Mouse (Mus musculus): ENCODE results near the gene Ttc30a2. TPM values are rescaled to one million over a fixed set of nuclear protein-coding genes. Genes with fewer than 3 reads are reported as not detected.
"Not testable (repeated sequence)": the region's sequence is repeated elsewhere in the genome, so short reads cannot be mapped to it uniquely, and the experiment has no call there.

The Ttc30a2 gene
- polyA plus RNA-seq, 1 experiment from 2014 or later: 0.85 TPM

DNA sequence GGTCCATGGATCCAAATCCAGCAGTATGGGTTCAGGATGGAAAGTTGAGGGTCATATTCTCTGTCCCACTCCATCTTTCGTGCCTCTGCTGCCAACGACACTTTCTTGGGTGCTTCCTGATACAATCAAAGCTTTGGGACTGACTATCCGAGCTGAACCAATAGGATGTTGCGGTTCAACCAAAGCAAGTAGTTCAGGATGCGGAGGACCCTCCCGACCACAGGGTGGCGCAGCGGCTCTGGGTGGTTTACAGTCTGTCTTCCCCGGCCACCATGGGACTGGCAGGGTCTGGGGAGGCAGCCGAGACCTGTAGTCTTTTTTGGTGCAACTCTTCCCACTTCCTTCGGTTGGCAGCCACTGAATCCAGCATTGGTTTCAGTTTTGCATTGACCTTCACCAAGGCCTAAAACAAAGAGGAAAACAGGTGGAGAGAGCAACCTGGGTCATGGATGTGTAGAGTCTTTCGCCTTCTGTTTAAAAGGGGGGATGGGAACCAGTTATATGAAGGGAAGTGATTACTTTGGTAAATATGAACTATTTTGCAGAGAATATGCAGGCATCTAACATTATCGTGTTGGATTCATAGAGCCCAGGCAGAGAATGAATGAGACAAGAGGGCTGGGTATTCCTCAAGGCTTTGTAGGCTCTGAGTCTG is 13.0 kb upstream of the Ttc30a2 start:
- peak; percentile 86 for DNase-seq (ENCODE audit: low spot score)
- H3K27me3 ChIP-seq (ENCODE audit: low read depth, poor library complexity, severe bottlenecking): no peaks in the 10 kb centered on the region
- WGBS: 37% methylated on average over 13 of the region's 13 CpGs
- H3K9me3 ChIP-seq (replicated peaks): no peaks in the 10 kb centered on the region
- H3K27ac ChIP-seq: peak overlapping the region; percentile 76
- no peaks in the 10 kb centered on the region for H3K36me3 ChIP-seq
- H3K4me3 ChIP-seq: no peak overlapping the region
- H3K4me1 ChIP-seq: peaks cover 72% of the 10 kb centered on the region

DNA sequence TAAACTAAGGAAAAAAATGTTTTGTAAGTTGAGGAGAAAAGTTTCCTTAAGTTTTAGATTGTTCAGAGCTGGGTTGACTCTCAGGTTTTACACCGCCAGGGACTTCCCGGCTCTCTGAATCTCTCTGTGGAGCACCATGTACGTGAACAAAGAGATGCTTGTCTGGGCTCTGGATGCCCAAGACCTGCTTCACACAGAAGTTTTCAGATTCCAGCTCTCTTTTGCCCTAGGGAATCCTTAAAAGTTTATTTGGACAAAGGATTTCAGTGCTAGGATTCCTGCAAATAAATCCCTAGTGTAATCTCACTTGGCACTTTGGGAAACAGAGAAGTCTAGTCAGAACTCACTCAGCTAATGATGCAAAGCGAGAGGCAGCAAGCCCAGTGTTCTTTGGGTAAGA is 11.7 kb upstream of the Ttc30a2 start:
- no peaks in the 10 kb centered on the region for H3K9me3 ChIP-seq (replicated peaks)
- H3K27ac ChIP-seq: peak overlapping the region; percentile 76
- no peaks in the 10 kb centered on the region for H3K27me3 ChIP-seq (ENCODE audit: low read depth, poor library complexity, severe bottlenecking)
- no peak overlapping the region for H3K4me3 ChIP-seq
- 69% methylated on average over 4 of the region's 4 CpGs for WGBS
- peaks cover 83% of the 10 kb centered on the region for H3K4me1 ChIP-seq
- DNase-seq (ENCODE audit: low spot score): no peak
- H3K36me3 ChIP-seq: no peaks in the 10 kb centered on the region

DNA sequence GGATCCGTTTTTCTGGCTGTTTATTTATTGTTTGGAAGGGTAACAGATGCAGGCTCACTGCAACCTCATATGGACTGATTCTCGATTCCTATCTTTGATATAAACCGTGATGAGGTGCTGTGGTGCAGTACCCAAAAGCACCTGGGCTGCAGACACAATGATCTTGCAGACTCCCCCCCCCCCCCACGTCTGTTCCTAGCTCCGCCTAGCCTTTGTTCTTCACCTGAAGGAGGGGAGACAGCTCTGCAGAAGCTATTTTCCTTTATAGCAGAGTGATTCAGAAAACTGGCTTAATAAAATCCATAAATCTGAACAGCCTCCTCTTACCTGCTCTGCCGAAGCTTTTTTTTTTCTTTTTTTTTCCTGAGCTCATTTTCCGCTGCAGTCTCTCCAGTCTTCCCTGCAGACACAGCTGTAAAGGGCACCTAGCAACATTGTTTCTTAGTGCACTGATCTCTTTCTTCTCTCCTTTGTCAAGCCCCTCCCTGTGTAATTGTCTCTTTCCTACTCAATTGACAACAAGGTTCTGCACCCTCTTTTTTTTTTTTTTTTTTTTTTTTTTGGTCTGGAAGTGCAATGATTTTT is 10.9 kb upstream of the Ttc30a2 start:
- Histone ChIP-seq H3K4me3 (no peak overlapping the region), H3K36me3 (no peaks in the 10 kb centered on the region), H3K27me3 (ENCODE audit: low read depth, poor library complexity, severe bottlenecking) (no peaks in the 10 kb centered on the region), H3K9me3 (replicated peaks) (no peaks in the 10 kb centered on the region), H3K4me1 (peaks cover 81% of the 10 kb centered on the region), H3K27ac (peak overlapping the region; percentile 76)
- WGBS: 44% methylated on average over 7 of the region's 7 CpGs
- DNase-seq (ENCODE audit: low spot score): no peak

DNA sequence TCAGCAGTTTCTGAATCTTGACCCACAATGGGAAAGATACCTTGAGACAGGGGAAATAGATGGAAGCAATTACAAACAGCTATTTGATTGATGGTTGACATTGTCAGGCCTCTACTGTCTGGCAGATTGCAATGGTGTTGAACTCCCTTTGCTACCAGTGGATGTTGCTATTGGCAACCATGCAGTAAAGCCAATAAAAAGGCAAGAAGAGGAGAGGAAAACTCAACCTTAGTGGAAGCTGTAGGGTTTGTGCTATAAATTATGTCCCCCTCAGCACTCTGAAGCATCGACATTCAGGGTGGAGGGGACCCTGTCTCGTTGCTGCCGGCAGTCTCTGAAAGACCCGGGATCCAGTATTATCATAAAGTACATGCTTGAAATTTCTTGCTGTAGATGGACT is 10.4 kb upstream of the Ttc30a2 start:
- no peak for DNase-seq (ENCODE audit: low spot score)
- H3K9me3 ChIP-seq (replicated peaks): no peaks in the 10 kb centered on the region
- peaks cover 78% of the 10 kb centered on the region for H3K4me1 ChIP-seq
- no peak overlapping the region for H3K4me3 ChIP-seq
- WGBS: 39% methylated on average over 4 of the region's 4 CpGs
- peak overlapping the region; percentile 76 for H3K27ac ChIP-seq
- no peaks in the 10 kb centered on the region for H3K36me3 ChIP-seq
- H3K27me3 ChIP-seq (ENCODE audit: low read depth, poor library complexity, severe bottlenecking): no peaks in the 10 kb centered on the region

DNA sequence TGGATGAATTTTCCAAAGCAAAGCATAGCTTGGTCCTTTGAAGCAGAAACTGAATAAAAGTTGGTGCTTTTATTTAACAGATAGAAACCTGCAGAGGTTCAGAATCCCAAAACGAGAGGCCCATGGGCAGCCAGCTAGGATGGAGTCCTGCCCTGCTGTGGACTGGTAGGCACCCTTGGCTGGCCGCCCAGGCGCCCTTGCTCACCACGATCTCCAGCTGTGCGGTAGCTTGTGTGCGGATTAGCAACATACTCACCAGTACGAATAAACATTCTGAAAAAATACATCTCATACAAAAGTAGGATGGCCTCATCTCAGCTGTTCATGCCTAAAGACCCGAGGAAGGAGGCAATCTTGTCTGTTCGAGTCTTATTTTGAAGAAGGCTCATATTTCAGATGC is 9.8 kb upstream of the Ttc30a2 start:
- no peaks in the 10 kb centered on the region for H3K36me3 ChIP-seq
- no peak for DNase-seq (ENCODE audit: low spot score)
- H3K4me1 ChIP-seq: peaks cover 77% of the 10 kb centered on the region
- no peaks in the 10 kb centered on the region for H3K9me3 ChIP-seq (replicated peaks)
- H3K4me3 ChIP-seq: no peak overlapping the region
- no peaks in the 10 kb centered on the region for H3K27me3 ChIP-seq (ENCODE audit: low read depth, poor library complexity, severe bottlenecking)
- WGBS: 76% methylated on average over 9 of the region's 9 CpGs
- peak overlapping the region; percentile 76; the same call in 1 of the 2 replicates for H3K27ac ChIP-seq

DNA sequence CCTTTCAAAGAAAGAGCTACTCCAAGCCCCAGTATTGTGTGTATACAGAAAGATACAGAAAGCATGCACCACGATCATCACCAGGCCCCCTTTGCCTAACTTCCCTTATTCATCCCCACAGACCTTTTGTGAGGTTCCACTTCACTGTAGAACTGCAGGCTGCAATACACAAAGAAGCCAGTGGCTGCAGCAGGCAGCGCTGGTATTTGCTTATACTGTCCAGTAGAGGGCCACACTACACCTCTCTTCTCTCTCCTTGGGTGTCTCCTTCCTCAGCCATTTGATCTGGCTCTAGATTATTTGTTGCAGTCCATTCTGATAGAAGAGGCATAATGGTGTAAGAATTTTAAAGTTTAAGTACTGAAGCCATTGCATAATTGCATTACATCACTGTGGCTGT is 7.2 kb upstream of the Ttc30a2 start:
- Histone ChIP-seq H3K4me3 (no peak overlapping the region), H3K27ac (peak overlapping the region; percentile 54; the same call in 1 of the 2 replicates), H3K36me3 (no peaks in the 10 kb centered on the region), H3K9me3 (replicated peaks) (no peaks in the 10 kb centered on the region), H3K4me1 (peaks cover 57% of the 10 kb centered on the region), H3K27me3 (ENCODE audit: low read depth, poor library complexity, severe bottlenecking) (no peaks in the 10 kb centered on the region)
- 8% methylated on average over 2 of the region's 2 CpGs for WGBS
- peak; percentile 62 for DNase-seq (ENCODE audit: low spot score)

DNA sequence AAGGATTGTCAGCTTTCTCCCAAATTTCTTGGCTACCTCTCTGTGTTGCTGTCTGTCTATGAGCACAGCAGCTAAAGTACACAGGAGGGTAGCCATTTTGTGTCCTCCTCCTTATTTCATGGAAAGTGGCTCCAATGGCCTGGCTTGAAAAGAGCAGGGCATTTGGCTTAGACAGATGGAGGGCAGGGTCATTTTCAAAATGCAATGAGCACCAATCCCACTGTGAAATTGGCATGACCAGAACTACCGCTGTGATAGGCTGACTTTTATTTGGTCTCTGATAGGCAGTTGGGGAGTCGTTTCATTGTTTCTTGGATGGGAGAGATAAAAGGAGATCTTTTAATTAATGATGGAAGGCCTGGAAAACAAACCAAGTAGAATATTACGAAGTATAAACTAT is 5.9 kb upstream of the Ttc30a2 start:
- DNase-seq (ENCODE audit: low spot score): no peak
- no peaks in the 10 kb centered on the region for H3K9me3 ChIP-seq (replicated peaks)
- H3K4me3 ChIP-seq: no peak overlapping the region
- H3K4me1 ChIP-seq: peaks cover 44% of the 10 kb centered on the region
- H3K27me3 ChIP-seq (ENCODE audit: low read depth, poor library complexity, severe bottlenecking): no peaks in the 10 kb centered on the region
- no peaks in the 10 kb centered on the region for H3K36me3 ChIP-seq
- WGBS: 91% methylated on average over 3 of the region's 3 CpGs
- H3K27ac ChIP-seq: no peak overlapping the region

DNA sequence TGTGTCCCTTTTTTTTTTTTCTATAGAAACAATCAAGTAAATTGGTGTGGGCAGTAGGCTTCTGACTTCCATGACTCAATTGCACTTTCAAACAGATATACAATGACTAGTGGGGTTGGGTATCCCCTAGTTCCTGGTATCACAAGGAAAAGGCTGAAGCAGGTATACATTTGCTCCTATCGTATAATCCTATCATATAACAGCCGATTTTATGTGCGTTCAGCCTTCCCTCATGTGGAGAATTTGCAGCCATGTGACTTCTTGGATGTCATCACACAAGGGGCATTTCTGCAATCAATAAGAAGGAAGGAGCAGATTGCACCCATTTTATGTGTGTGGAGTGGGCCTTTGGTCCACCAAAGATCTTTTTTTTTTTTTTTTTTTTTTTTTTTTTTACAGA is 5.1 kb upstream of the Ttc30a2 start:
- WGBS: 97% methylated on average over 3 of the region's 3 CpGs

DNA sequence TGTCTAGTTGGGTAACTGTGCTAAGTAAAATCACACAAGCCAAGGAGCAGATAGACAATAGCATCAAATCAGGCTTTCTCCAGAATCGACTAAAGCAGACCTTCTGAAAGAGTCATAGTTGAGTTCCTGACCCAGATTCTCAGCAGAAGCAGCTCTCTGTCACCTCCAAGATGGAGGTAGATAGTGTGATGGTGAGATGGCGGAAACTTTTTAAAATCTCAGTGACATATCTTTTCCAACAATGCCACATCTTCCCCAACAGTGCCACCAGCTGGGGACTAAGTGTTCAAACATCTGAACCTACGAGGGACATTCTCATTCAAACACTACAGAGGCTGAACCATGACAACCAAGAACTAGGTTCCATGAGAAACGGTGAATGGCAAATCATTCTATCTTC is 4.7 kb upstream of the Ttc30a2 start:
- 96% methylated on average over 4 of the region's 4 CpGs for WGBS
- Histone ChIP-seq H3K4me3 (no peak overlapping the region), H3K36me3 (no peaks in the 10 kb centered on the region), H3K9me3 (replicated peaks) (no peaks in the 10 kb centered on the region), H3K27me3 (ENCODE audit: low read depth, poor library complexity, severe bottlenecking) (no peaks in the 10 kb centered on the region), H3K27ac (no peak overlapping the region), H3K4me1 (peaks cover 34% of the 10 kb centered on the region)
- no peak for DNase-seq (ENCODE audit: low spot score)

More for the DNA sequence above, 5.1 kb upstream of the Ttc30a2 start:
- Histone ChIP-seq H3K4me1 (peaks cover 37% of the 10 kb centered on the region), H3K4me3 (no peak overlapping the region), H3K9me3 (replicated peaks) (no peaks in the 10 kb centered on the region), H3K27me3 (ENCODE audit: low read depth, poor library complexity, severe bottlenecking) (no peaks in the 10 kb centered on the region), H3K36me3 (no peaks in the 10 kb centered on the region), H3K27ac (no peak overlapping the region)
- DNase-seq (ENCODE audit: low spot score): no peak

DNA sequence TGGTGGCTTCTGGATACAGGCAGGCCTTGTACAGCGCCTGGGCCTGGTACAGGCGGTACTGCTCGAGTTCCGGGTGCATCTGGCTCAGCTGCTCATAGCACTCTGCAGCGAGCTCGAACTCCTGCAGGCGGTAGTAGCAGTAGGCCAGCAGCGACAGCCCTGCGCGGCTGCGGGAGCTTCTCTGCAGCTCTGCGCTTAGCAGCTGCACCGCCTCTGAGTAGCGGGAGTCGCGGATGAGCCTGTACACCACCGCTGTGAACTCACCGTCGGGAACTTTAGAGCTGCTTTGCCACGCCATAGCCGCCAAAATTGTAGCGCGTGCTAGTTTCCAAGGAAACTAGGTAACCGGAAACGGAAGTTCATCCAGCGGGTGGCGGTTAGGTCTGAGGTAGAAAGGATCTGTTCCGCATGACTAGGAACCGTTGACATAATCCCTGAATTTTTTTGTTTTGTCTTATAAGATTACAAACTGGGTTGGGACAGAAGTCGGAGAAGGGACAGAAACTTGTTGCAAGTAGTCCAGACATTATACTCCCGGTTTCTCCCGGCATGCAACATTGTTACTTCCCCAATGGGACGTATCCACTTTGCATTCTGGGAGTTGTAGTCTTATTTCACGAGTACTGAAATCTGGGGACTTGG is 3.6 kb upstream of the Ttc30a2 start, which contains the start of gene Ttc30a1:
TSS of gene Ttc30a1 (minus strand) at position 528 of the 642 bp plus-strand sequence.
- not testable (repeated sequence) for H3K27me3 ChIP-seq (ENCODE audit: low read depth, poor library complexity, severe bottlenecking); H3K36me3 ChIP-seq; H3K9me3 ChIP-seq (replicated peaks)
- 3% methylated on average over 34 of the region's 34 CpGs for WGBS
- Histone ChIP-seq H3K4me3 (peak within 1 kb of the TSS; percentile 54), H3K27ac (peak within 1 kb of the TSS; percentile 91), H3K4me1 (peaks cover 23% of the 10 kb centered on the region)
- DNase-seq (ENCODE audit: low spot score): peak; percentile 87

DNA sequence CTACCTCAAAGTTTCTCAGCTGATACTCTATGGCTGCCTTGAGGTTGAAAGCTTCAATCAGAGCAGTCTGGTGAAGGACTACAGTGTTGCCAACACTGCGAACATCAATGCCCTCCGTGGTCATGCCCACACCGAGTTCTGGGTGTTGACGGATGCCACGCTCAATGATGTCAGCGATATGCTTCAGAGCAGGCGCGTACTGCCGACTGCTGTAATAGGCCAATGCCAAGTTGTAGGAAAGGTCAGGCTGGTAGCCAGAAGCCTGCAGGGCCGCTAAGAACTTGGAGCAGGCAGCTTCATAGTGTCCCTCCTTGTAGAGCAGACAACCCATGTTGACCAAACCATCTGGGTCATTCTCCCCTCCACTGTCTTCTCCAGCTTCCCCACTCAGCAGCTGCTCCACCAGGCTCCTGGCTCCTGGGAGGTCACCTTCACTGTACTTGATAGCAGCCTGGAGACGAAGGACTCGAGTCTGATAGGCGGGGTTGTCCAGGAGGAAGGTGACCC is 3.0 kb upstream of the Ttc30a2 start:
- Histone ChIP-seq H3K4me1 (peaks cover 19% of the 10 kb centered on the region), H3K4me3 (peak overlapping the region; percentile 54)
- not testable (repeated sequence) for DNase-seq (ENCODE audit: low spot score); H3K36me3 ChIP-seq; H3K27ac ChIP-seq; H3K27me3 ChIP-seq (ENCODE audit: low read depth, poor library complexity, severe bottlenecking); H3K9me3 ChIP-seq (replicated peaks)
- 95% methylated on average over 13 of the region's 13 CpGs for WGBS

DNA sequence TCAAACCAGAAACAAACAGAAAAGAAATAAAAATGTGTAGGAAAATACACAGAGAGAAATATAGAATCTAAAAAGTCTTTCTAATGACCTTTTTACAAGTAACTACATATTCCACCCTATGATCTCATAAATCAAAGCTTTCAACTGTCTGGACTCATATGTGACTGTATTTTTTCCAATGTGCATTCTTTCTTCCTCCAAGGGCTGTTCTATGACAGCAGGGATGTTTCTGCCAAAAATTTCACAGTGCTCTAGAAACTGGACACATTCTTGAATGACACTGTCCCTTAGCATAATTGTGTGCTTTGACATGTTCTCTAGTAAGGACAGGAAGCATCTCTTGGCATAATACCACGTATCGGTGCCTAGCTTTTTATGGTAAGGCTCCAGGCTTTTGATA is 1.9 kb downstream of the Ttc30a2 start:
- H3K9me3 ChIP-seq (replicated peaks); H3K36me3 ChIP-seq; H3K4me3 ChIP-seq; H3K27ac ChIP-seq; H3K27me3 ChIP-seq (ENCODE audit: low read depth, poor library complexity, severe bottlenecking); H3K4me1 ChIP-seq; DNase-seq (ENCODE audit: low spot score): not testable (repeated sequence)
- 92% methylated on average over 2 of the region's 2 CpGs for WGBS

DNA sequence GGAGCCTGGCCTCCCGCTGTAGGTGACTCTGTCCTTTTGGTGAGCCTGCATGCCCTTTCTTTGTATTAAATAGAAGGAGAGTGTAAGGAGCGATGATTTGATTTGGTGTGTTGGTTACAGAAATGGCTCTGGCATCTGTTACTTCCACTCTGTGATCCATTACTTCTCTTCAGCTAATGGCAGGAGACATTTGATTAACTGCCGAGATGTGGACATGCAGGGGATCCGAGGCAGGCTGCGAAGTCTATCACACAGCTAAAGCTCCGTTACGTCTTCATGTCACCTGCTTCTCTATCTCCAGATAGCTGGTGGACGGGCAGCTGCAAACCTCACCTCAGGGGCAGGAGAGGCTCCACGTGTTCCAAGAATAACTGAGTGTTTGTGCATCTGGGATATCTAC is 3.8 kb downstream of the Ttc30a2 start:
- H3K27ac ChIP-seq: no peak overlapping the region
- DNase-seq (ENCODE audit: low spot score): no peak
- no peaks in the 10 kb centered on the region for H3K9me3 ChIP-seq (replicated peaks)
- peaks cover 4% of the 10 kb centered on the region; the same call in 1 of the 2 replicates for H3K4me1 ChIP-seq
- 67% methylated on average over 9 of the region's 9 CpGs for WGBS
- H3K36me3 ChIP-seq: no peaks in the 10 kb centered on the region
- no peaks in the 10 kb centered on the region for H3K27me3 ChIP-seq (ENCODE audit: low read depth, poor library complexity, severe bottlenecking)
- no peak overlapping the region for H3K4me3 ChIP-seq
